Mouse (Mus musculus): ENCODE measurements around the gene Zfp970.
"Not testable (repeated sequence)": the region's sequence is repeated elsewhere in the genome, so short reads cannot be mapped to it uniquely, and the experiment has no call there.

DNA sequence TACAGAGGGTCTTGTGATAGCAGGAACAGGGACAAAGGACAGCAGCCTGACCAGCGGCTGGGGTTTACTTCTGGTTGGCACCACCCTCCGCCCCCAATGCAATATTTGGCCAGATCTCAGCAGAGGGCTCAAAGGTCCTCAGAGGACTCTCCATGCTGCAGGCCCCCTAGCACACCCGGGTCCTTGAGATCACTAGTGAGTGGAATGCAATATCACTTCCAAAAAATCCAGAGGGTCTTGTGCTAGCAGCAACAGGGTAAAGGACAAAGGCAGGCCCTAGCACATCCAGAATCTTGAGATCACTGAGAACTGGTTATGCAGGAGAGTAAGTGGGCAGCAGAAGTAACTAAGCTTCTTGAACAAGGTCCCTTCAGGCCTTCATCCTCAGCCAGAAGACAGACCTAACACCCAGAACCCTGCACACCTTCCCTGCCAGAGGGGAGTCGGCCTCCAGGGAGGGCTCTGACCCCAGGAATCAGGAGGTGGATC is 49.5 kb downstream of the Zfp970 start:
- not testable (repeated sequence) for TF ChIP-seq POLR2A (IDR thresholded peaks at IDR 0.05; ENCODE audit: low read depth, low read length); CTCF (IDR thresholded peaks at IDR 0.05; ENCODE audit: extremely low read depth, insufficient read length, insufficient replicate concordance, low read depth, low read length)
